Mouse (Mus musculus): Measurements from ENCODE around the gene Itprip. TPM values are rescaled to one million over a fixed set of nuclear protein-coding genes. Genes with fewer than 3 reads are reported as not detected.

Itprip gene
- polyA plus RNA-seq, 1 experiment from 2014 or later: 18.4 TPM

- Histone ChIP-seq H3K9me3 (replicated peaks; ENCODE audit: control insufficient read depth, low read length) (no peaks in the 10 kb centered on the region), H3K27me3 (ENCODE audit: control insufficient read depth, insufficient read depth, low read length) (no peaks in the 10 kb centered on the region), H3K9ac (ENCODE audit: low read length) (no peak overlapping the region), H3K36me3 (ENCODE audit: control insufficient read depth, insufficient read depth) (no peaks in the 10 kb centered on the region), H3K4me1 (ENCODE audit: control insufficient read depth, insufficient read depth, low read length) (peaks cover 28% of the 10 kb centered on the region), H3K4me2 (ENCODE audit: low read depth, low read length) (no peak overlapping the region), H3K4me3 (ENCODE audit: low read length) (no peak overlapping the region), H3K27ac (ENCODE audit: low read length) (peak overlapping the region; percentile 64)
- ATAC-seq (replicated peaks; ENCODE audit: extremely low read depth, insufficient read depth, low FRiP score): no peak
- 65% methylated on average over 13 of the region's 13 CpGs for WGBS
Measured at GRCm38 (mm10) chr19:47884296-47885085, 34.6 kb downstream of the Itprip start.

DNA sequence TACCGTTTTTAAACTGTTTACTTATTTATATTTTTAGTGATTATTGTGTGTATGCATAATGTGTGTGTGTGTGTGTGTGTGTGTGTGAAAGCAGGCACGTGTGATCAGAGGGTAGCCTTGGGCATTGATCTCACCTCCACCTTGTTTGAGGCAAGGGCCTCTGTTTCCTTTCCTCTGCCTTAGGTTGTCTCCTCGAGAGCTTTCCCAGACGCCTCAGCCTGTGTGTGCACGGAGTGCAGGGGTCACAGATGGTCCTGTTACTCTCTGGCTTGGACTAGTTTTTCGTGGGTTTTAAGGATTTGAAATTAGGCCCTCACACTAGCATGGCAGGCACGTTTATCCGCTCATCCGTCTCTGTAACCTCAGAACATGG lies 36.2 kb downstream of the Itprip start:
- Histone ChIP-seq H3K4me1 (ENCODE audit: control insufficient read depth, insufficient read depth, low read length) (peaks cover 28% of the 10 kb centered on the region), H3K36me3 (ENCODE audit: control insufficient read depth, insufficient read depth) (no peaks in the 10 kb centered on the region), H3K9ac (ENCODE audit: low read length) (no peak overlapping the region), H3K4me2 (ENCODE audit: low read depth, low read length) (no peak overlapping the region), H3K9me3 (replicated peaks; ENCODE audit: control insufficient read depth, low read length) (no peaks in the 10 kb centered on the region), H3K27me3 (ENCODE audit: control insufficient read depth, insufficient read depth, low read length) (no peaks in the 10 kb centered on the region), H3K27ac (ENCODE audit: low read length) (no peak overlapping the region), H3K4me3 (ENCODE audit: low read length) (no peak overlapping the region)
- ATAC-seq (replicated peaks; ENCODE audit: extremely low read depth, insufficient read depth, low FRiP score): no peak
- 56% methylated on average over 9 of the region's 9 CpGs for WGBS

DNA sequence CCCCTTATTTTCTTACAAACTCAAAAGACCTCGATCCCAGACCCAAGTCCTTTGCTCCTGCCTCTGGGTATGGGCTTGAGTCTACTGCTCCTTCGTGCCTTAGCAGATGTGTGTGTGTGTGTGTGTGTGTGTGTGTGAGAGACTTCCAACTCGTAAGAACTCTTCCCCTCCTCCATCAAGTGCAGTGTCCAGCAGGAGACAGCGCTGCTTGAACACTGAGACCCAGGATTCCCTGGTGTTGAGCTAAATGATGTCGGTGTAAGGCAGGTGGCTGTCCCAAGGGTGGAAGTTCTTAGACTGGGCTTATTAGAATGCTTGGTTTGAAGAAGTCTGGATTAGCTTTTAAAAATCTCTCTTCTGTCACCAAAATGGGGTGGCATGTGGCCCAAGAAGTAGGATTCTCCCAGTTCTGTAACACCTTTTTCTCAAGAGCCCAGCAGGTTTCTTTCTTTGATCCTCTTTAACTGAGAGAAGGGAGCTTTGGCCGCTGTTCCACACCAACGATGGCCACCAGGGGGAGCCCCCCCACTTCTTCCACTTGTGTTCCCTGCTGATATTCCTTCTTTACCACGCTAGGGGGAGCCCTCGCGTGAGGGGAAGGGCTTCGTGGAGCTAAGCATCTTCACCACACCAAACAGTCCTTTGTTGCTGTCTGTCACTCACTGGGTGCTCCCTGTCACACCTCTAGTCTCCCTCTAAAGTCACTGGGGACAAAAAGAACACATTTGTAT lies 36.8 kb downstream of the Itprip start:
- H3K9me3 ChIP-seq (replicated peaks; ENCODE audit: control insufficient read depth, low read length): no peaks in the 10 kb centered on the region
- H3K27me3 ChIP-seq (ENCODE audit: control insufficient read depth, insufficient read depth, low read length): no peaks in the 10 kb centered on the region
- 19% methylated on average over 11 of the region's 11 CpGs for WGBS
- no peak overlapping the region for H3K9ac ChIP-seq (ENCODE audit: low read length)
- no peaks in the 10 kb centered on the region for H3K36me3 ChIP-seq (ENCODE audit: control insufficient read depth, insufficient read depth)
- no peak overlapping the region for H3K4me3 ChIP-seq (ENCODE audit: low read length)
- no peak overlapping the region for H3K4me2 ChIP-seq (ENCODE audit: low read depth, low read length)
- ATAC-seq (replicated peaks; ENCODE audit: extremely low read depth, insufficient read depth, low FRiP score): peak; percentile 17; the same call in 1 of the 2 replicates
- H3K4me1 ChIP-seq (ENCODE audit: control insufficient read depth, insufficient read depth, low read length): peaks cover 27% of the 10 kb centered on the region
- no peak overlapping the region for H3K27ac ChIP-seq (ENCODE audit: low read length)

DNA sequence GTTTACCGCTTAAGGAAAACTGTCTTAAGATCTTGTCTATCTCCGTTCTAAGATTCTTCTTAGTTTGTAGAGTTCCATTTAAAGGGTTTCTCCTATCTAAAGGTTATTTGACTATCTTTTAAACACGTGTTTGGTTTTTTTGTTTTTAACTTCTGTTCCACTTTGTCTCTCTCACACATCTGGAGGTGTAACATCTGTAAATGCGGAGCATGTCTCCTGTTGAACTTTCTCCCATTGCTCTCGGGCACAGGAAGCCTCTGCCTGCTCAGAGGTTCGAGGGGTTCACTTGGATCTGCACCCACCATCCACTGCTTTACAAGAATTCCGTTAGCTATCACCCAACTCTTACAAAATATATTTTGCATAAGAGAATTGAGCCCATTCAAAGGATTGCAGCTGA lies 37.6 kb downstream of the Itprip start:
- H3K9ac ChIP-seq (ENCODE audit: low read length): no peak overlapping the region
- H3K27ac ChIP-seq (ENCODE audit: low read length): no peak overlapping the region
- no peak overlapping the region for H3K4me2 ChIP-seq (ENCODE audit: low read depth, low read length)
- no peaks in the 10 kb centered on the region for H3K36me3 ChIP-seq (ENCODE audit: control insufficient read depth, insufficient read depth)
- H3K4me1 ChIP-seq (ENCODE audit: control insufficient read depth, insufficient read depth, low read length): peaks cover 19% of the 10 kb centered on the region
- H3K4me3 ChIP-seq (ENCODE audit: low read length): no peak overlapping the region
- H3K9me3 ChIP-seq (replicated peaks; ENCODE audit: control insufficient read depth, low read length): no peaks in the 10 kb centered on the region
- H3K27me3 ChIP-seq (ENCODE audit: control insufficient read depth, insufficient read depth, low read length): no peaks in the 10 kb centered on the region
- 76% methylated on average over 7 of the region's 7 CpGs for WGBS
- no peak for ATAC-seq (replicated peaks; ENCODE audit: extremely low read depth, insufficient read depth, low FRiP score)

- Histone ChIP-seq H3K4me2 (ENCODE audit: low read depth, low read length) (peak overlapping the region; percentile 33; the same call in 1 of the 2 replicates), H3K36me3 (ENCODE audit: control insufficient read depth, insufficient read depth) (no peaks in the 10 kb centered on the region), H3K9me3 (replicated peaks; ENCODE audit: control insufficient read depth, low read length) (no peaks in the 10 kb centered on the region), H3K27ac (ENCODE audit: low read length) (no peak overlapping the region), H3K4me1 (ENCODE audit: control insufficient read depth, insufficient read depth, low read length) (no peaks in the 10 kb centered on the region; the same call in 1 of the 2 replicates), H3K9ac (ENCODE audit: low read length) (no peak overlapping the region), H3K4me3 (ENCODE audit: low read length) (no peak overlapping the region), H3K27me3 (ENCODE audit: control insufficient read depth, insufficient read depth, low read length) (0 out of 2 replicates have a peak, but pooled peaks cover 3% of the 10 kb centered on the region)
- 44% methylated on average over 15 of the region's 15 CpGs for WGBS
- no peak for ATAC-seq (replicated peaks; ENCODE audit: extremely low read depth, insufficient read depth, low FRiP score)
Measured at GRCm38 (mm10) chr19:47876252-47876651, 42.8 kb downstream of the Itprip start.

DNA sequence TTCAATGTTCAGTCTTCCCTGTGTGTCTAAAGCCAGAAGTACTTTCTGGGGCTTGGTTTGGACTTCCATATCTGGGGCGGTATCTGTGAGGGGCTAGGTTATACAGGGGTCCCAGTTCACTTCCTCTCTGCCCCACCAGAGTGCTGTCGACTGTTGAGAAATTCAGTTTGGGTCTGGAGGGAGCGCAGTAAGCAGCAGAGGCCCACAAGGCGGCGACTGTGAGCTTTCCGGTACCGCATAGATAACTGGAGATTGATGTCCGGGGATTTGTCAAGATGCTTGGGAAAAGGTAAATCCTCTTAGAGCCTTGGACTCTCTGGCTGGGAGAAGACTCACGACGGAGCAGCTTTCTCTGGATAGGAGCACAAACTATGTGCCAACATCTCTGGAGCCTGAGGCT lies 47.6 kb downstream of the Itprip start:
- Histone ChIP-seq H3K4me1 (ENCODE audit: control insufficient read depth, insufficient read depth, low read length) (no peaks in the 10 kb centered on the region; the same call in 1 of the 2 replicates), H3K27ac (ENCODE audit: low read length) (no peak overlapping the region), H3K4me2 (ENCODE audit: low read depth, low read length) (no peak overlapping the region), H3K36me3 (ENCODE audit: control insufficient read depth, insufficient read depth) (no peaks in the 10 kb centered on the region), H3K9me3 (replicated peaks; ENCODE audit: control insufficient read depth, low read length) (no peaks in the 10 kb centered on the region), H3K27me3 (ENCODE audit: control insufficient read depth, insufficient read depth, low read length) (peaks cover 3% of the 10 kb centered on the region; the same call in 1 of the 2 replicates), H3K9ac (ENCODE audit: low read length) (no peak overlapping the region), H3K4me3 (ENCODE audit: low read length) (no peak overlapping the region)
- 27% methylated on average over 10 of the region's 10 CpGs for WGBS
- ATAC-seq (replicated peaks; ENCODE audit: extremely low read depth, insufficient read depth, low FRiP score): no peak

DNA sequence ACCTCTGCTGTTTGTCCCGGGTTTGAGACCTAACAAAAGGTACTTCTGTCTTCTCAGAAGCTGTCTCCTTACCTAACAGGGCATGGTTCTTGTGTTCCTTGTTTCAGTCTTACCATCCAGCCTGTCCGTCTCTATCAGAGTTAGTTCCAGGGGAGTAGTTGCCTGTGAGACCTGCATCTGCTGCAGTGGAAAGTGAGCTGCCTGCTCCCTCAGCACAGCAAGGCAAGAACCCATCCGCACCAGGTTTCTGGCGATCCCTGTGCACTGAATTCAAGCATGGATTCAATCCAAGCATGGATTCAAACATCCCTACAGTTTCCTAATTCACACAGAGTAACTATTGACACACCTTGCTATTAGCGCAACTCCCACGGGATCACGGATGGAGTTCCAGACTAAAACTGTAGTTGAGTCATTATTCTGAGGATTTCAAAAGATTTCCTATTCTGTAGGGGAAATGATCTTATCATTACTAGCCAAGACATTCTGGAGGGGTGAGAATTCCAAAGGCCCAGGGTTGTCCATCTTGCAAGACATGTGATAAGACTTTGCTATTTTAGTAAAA lies 48.9 kb downstream of the Itprip start:
- ATAC-seq (replicated peaks; ENCODE audit: extremely low read depth, insufficient read depth, low FRiP score): no peak
- Histone ChIP-seq H3K27ac (ENCODE audit: low read length) (no peak overlapping the region), H3K9me3 (replicated peaks; ENCODE audit: control insufficient read depth, low read length) (no peaks in the 10 kb centered on the region), H3K27me3 (ENCODE audit: control insufficient read depth, insufficient read depth, low read length) (no peaks in the 10 kb centered on the region; the same call in 1 of the 2 replicates), H3K4me3 (ENCODE audit: low read length) (no peak overlapping the region), H3K9ac (ENCODE audit: low read length) (no peak overlapping the region), H3K4me1 (ENCODE audit: control insufficient read depth, insufficient read depth, low read length) (0 out of 2 replicates have a peak, but pooled peaks cover 2% of the 10 kb centered on the region), H3K36me3 (ENCODE audit: control insufficient read depth, insufficient read depth) (no peaks in the 10 kb centered on the region), H3K4me2 (ENCODE audit: low read depth, low read length) (no peak overlapping the region)
- 54% methylated on average over 7 of the region's 7 CpGs for WGBS

GRCm38 (mm10) chr19:47869516-47869915 lies 49.6 kb downstream of the Itprip start:
- Histone ChIP-seq H3K4me3 (ENCODE audit: low read length) (no peak overlapping the region), H3K36me3 (ENCODE audit: control insufficient read depth, insufficient read depth) (no peaks in the 10 kb centered on the region), H3K4me2 (ENCODE audit: low read depth, low read length) (no peak overlapping the region), H3K4me1 (ENCODE audit: control insufficient read depth, insufficient read depth, low read length) (peaks cover 2% of the 10 kb centered on the region; the same call in 1 of the 2 replicates), H3K27ac (ENCODE audit: low read length) (no peak overlapping the region), H3K27me3 (ENCODE audit: control insufficient read depth, insufficient read depth, low read length) (no peaks in the 10 kb centered on the region; the same call in 1 of the 2 replicates), H3K9ac (ENCODE audit: low read length) (no peak overlapping the region), H3K9me3 (replicated peaks; ENCODE audit: control insufficient read depth, low read length) (no peaks in the 10 kb centered on the region)
- ATAC-seq (replicated peaks; ENCODE audit: extremely low read depth, insufficient read depth, low FRiP score): no peak
- WGBS: 45% methylated on average over 3 of the region's 3 CpGs

DNA sequence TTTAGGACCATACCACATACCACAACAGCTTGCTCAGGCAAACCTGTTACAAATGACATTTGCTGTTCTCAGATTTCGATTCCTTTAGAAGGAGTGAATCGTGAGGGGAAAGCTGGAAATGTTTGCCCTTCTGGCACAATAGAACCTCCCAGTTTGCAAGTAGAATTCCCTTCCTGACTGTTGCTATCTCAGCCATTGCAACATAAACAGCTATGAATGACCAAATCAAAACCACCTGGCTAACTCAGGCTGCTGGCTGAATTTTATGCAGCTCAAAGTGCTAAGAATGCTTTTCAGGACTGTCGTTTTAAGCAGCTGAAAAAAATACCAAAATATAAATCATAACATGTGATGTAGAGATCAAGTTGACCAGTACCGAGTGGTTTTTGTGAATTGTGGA lies 50.1 kb downstream of the Itprip start:
- no peak for ATAC-seq (replicated peaks; ENCODE audit: extremely low read depth, insufficient read depth, low FRiP score)
- peaks cover 2% of the 10 kb centered on the region; the same call in 1 of the 2 replicates for H3K4me1 ChIP-seq (ENCODE audit: control insufficient read depth, insufficient read depth, low read length)
- no peak overlapping the region for H3K27ac ChIP-seq (ENCODE audit: low read length)
- 59% methylated on average over 4 of the region's 4 CpGs for WGBS
- H3K9me3 ChIP-seq (replicated peaks; ENCODE audit: control insufficient read depth, low read length): no peaks in the 10 kb centered on the region
- 0 out of 2 replicates have a peak, but pooled peaks cover 3% of the 10 kb centered on the region for H3K36me3 ChIP-seq (ENCODE audit: control insufficient read depth, insufficient read depth)
- H3K27me3 ChIP-seq (ENCODE audit: control insufficient read depth, insufficient read depth, low read length): no peaks in the 10 kb centered on the region; the same call in 1 of the 2 replicates
- H3K9ac ChIP-seq (ENCODE audit: low read length): no peak overlapping the region
- H3K4me3 ChIP-seq (ENCODE audit: low read length): no peak overlapping the region
- H3K4me2 ChIP-seq (ENCODE audit: low read depth, low read length): no peak overlapping the region

Measured in heart, embryonic 16.5 days (tissue).